Mouse (Mus musculus) ES-Bruce4 (cell line): Measurements from ENCODE around the gene Vipr2. TPM values are rescaled to one million over a fixed set of nuclear protein-coding genes. Genes with fewer than 3 reads are reported as not detected.

Source experiments
- H3K27ac ChIP-seq: 2 replicates; pipeline ENCODE4 v1.5.1; 2012; ENCODE audit warnings: low read length, inconsistent platforms; ENCODE audit not compliant: insufficient read depth
- H3K27me3 ChIP-seq: 2 replicates; pipeline ENCODE4 v1.6.1; 2012; ENCODE audit warnings: mild to moderate bottlenecking, low read length, inconsistent platforms; ENCODE audit not compliant: control insufficient read depth, poor library complexity, insufficient read depth, severe bottlenecking
- H3K36me3 ChIP-seq: 2 replicates; pipeline ENCODE4 v1.6.1; 2012; ENCODE audit warnings: inconsistent platforms, mild to moderate bottlenecking, low read length, moderate library complexity; ENCODE audit not compliant: control insufficient read depth, poor library complexity, insufficient read depth, severe bottlenecking
- H3K4me1 ChIP-seq: one replicate; pipeline ENCODE4 v1.8.1; 2011; ENCODE audit warnings: low read length; ENCODE audit not compliant: control insufficient read depth, insufficient read depth
- H3K4me3 ChIP-seq: 2 replicates; pipeline ENCODE4 v1.5.1; 2011; ENCODE audit warnings: low read depth, mild to moderate bottlenecking, low read length
- H3K9ac ChIP-seq: 2 replicates; pipeline ENCODE4 v1.6.1; 2012; ENCODE audit warnings: low read depth, mild to moderate bottlenecking, inconsistent platforms; ENCODE audit not compliant: poor library complexity, severe bottlenecking
- H3K9me3 ChIP-seq: replicated peaks from 2 replicates; pipeline ENCODE4 v1.6.1; 2012; ENCODE audit warnings: mild to moderate bottlenecking, low read length, inconsistent platforms; ENCODE audit not compliant: control insufficient read depth, poor library complexity, insufficient read depth, severe bottlenecking
- CTCF ChIP-seq: IDR thresholded peaks from one replicate; pipeline ENCODE4 v1.8.1; 2011; ENCODE audit warnings: low read depth, low read length
- EP300 ChIP-seq: IDR thresholded peaks from 2 replicates; pipeline ENCODE4 v1.6.1; 2011; ENCODE audit warnings: low read depth, low read length; ENCODE audit not compliant: insufficient read depth
- POLR2A ChIP-seq: IDR thresholded peaks from one replicate; pipeline ENCODE4 v1.8.1; 2011; ENCODE audit warnings: low read length; ENCODE audit not compliant: insufficient read depth
- polyA plus RNA-seq: library from polyadenylated mRNA; stranded (reverse); fragments of >200 nt; gene quantifications from 2 replicates; pipeline ENCODE4 v1.2.4, GENCODE M21; 2011; ENCODE audit warnings: low read depth; ENCODE audit not compliant: missing spikeins, insufficient read depth, insufficient read length

Gene Vipr2
- polyA plus RNA-seq, 1 experiment = not detected

- H3K9me3 ChIP-seq = no peaks in the 10 kb centered on the region
- no peak overlapping the region for H3K9ac ChIP-seq
- no peak overlapping the region for H3K27ac ChIP-seq
- H3K27me3 ChIP-seq = no peaks in the 10 kb centered on the region
- H3K4me1 ChIP-seq = no peaks in the 10 kb centered on the region
- TF ChIP-seq CTCF (no peak), EP300 (no peak), POLR2A (no peak)
- no peak overlapping the region for H3K4me3 ChIP-seq
- no peaks in the 10 kb centered on the region for H3K36me3 ChIP-seq
Observed at GRCm38 (mm10) chr12:116130936-116131335, 53.4 kb downstream of the Vipr2 start.

- Histone ChIP-seq H3K4me1 (no peaks in the 10 kb centered on the region), H3K36me3 (no peaks in the 10 kb centered on the region), H3K4me3 (no peak overlapping the region), H3K9ac (no peak overlapping the region), H3K27ac (no peak overlapping the region), H3K27me3 (no peaks in the 10 kb centered on the region), H3K9me3 (no peaks in the 10 kb centered on the region)
- no peak for TF ChIP-seq EP300
- no peak for TF ChIP-seq POLR2A
Observed at GRCm38 (mm10) chr12:116132909-116133308, 55.4 kb downstream of the Vipr2 start.

- H3K4me3 ChIP-seq = no peak overlapping the region
- no peaks in the 10 kb centered on the region for H3K9me3 ChIP-seq
- H3K9ac ChIP-seq = no peak overlapping the region
- no peaks in the 10 kb centered on the region for H3K4me1 ChIP-seq
- no peaks in the 10 kb centered on the region for H3K36me3 ChIP-seq
- H3K27ac ChIP-seq = no peak overlapping the region
- no peaks in the 10 kb centered on the region for H3K27me3 ChIP-seq
- no peak for TF ChIP-seq CTCF
- TF ChIP-seq EP300 = no peak
- TF ChIP-seq POLR2A = no peak
Observed at GRCm38 (mm10) chr12:116135906-116136305, 58.4 kb downstream of the Vipr2 start.

- TF ChIP-seq EP300 (no peak), POLR2A (no peak), CTCF (no peak)
- Histone ChIP-seq H3K4me1 (no peaks in the 10 kb centered on the region), H3K36me3 (no peaks in the 10 kb centered on the region), H3K27me3 (no peaks in the 10 kb centered on the region), H3K9ac (no peak overlapping the region), H3K9me3 (no peaks in the 10 kb centered on the region), H3K4me3 (no peak overlapping the region), H3K27ac (no peak overlapping the region)
Observed at GRCm38 (mm10) chr12:116138322-116139205, 61.0 kb downstream of the Vipr2 start.

GRCm38 (mm10) chr12:116140605-116141004 lies 63.1 kb downstream of the Vipr2 start:
- Histone ChIP-seq H3K9ac (no peak overlapping the region), H3K27ac (no peak overlapping the region), H3K4me1 (no peaks in the 10 kb centered on the region), H3K27me3 (no peaks in the 10 kb centered on the region), H3K9me3 (no peaks in the 10 kb centered on the region), H3K4me3 (no peak overlapping the region), H3K36me3 (no peaks in the 10 kb centered on the region)
- TF ChIP-seq CTCF (no peak), POLR2A (no peak), EP300 (no peak)

- no peak overlapping the region for H3K9ac ChIP-seq
- no peak overlapping the region for H3K27ac ChIP-seq
- no peaks in the 10 kb centered on the region for H3K27me3 ChIP-seq
- H3K4me1 ChIP-seq = no peaks in the 10 kb centered on the region
- no peak overlapping the region for H3K4me3 ChIP-seq
- no peaks in the 10 kb centered on the region for H3K9me3 ChIP-seq
- no peaks in the 10 kb centered on the region for H3K36me3 ChIP-seq
- no peak for TF ChIP-seq POLR2A
- no peak for TF ChIP-seq CTCF
- no peak for TF ChIP-seq EP300
Observed at GRCm38 (mm10) chr12:116141816-116142215, 64.3 kb downstream of the Vipr2 start.
